Mouse (Mus musculus): Measurements from ENCODE around the gene Ptpn23. TPM values are rescaled to one million over a fixed set of nuclear protein-coding genes. Genes with fewer than 3 reads are reported as not detected.

Gene Ptpn23
- 44.5 and 53.2 TPM in 2 replicates for polyA plus RNA-seq (2012; rRNA removed)
- 18.5 and 22.4 TPM in 2 replicates for polyA plus RNA-seq (2014; fragmentation: Nextera tagmentation; extraction: Ambion mirVana)

DNA sequence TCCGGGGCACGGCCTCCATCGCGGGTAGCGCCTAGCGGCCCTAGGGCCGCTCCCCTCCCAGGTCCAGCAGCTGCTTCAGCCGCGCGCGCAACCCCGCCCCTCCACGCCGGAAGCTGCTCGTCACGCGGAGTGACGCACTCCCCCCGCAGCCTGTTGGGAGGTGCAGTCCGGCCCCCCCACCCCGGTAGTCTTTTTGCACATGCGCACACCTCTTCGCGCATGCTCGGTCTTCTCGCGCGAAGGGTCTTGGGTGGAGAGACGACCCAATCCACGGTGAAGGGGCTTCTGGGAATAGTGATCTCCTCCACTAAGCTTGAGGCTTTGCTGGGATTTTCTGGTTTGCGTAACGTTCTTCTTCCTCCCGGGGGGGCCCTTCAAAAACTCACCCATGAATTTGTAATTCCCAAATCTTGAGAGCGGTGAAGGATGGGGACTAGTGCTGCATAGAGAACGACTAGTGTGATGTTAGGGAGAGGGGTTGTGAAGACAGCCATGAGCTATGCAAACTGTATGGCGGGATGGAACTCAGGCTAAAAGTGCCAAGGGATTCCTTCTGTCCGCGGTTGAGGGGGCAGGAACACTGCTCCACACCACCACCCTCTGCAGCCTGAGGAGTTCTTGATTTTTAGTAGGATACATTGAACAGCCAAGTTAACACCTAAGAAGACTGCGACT, at the start of gene Ptpn23:
TSS of gene Ptpn23 (minus strand) at position 115 of the 675 bp plus-strand sequence.
- H3K4me3 ChIP-seq (replicated peaks; ENCODE audit: low read length), result peak within 1 kb of the TSS; percentile 70
- H3K4me1 ChIP-seq (ENCODE audit: control insufficient read depth, insufficient read depth, low read length), result peaks cover 7% of the 10 kb centered on the region
- no peaks in the 10 kb centered on the region for H3K27me3 ChIP-seq (ENCODE audit: control insufficient read depth, insufficient read depth, low read length)
- peak; percentile 86; the same call in 1 of the 2 replicates for TF ChIP-seq POLR2A (IDR thresholded peaks at IDR 0.05; ENCODE audit: borderline replicate concordance, extremely low read depth, insufficient read depth, insufficient read length)
- peak; percentile 97 for ATAC-seq (ENCODE audit: low FRiP score, low read depth)
- H3K4me2 ChIP-seq (replicated peaks; ENCODE audit: low read depth, low read length, severe bottlenecking), result peak within 1 kb of the TSS; percentile 83
- DNase-seq (ENCODE audit: low spot score), result peak; percentile 96
- H3K9me3 ChIP-seq (ENCODE audit: control insufficient read depth, low read length), result no peaks in the 10 kb centered on the region
- H3K36me3 ChIP-seq (ENCODE audit: control insufficient read depth, insufficient read depth, low read length), result peaks cover 11% of the 10 kb centered on the region
- peak within 1 kb of the TSS; percentile 86 for H3K27ac ChIP-seq (replicated peaks; ENCODE audit: low read depth, low read length)
- under 1% methylated on average over 27 of the region's 39 CpGs for WGBS
- H3K9ac ChIP-seq (ENCODE audit: low read depth, low read length, severe bottlenecking), result peak within 1 kb of the TSS; percentile 87

DNA sequence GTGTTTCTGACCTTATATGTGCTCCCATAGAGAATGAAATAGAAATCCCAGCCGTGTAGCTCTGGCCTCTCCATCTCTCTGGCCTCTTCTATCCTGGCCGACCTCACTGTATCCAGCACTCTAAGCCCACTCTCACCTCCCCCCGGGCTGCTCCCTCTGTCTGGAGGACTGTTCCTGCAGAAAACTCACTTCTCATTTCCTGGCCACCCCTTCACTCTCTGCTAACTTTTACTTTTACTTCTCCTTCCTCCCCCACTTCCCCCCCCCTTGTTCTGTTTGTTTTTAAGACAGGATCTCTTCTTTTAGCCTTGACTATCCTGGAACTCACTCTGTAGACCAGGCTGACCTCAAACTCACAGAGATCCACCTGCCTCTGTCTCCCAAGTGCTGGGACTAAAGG, 44.5 kb upstream of the Ptpn23 start:
- H3K36me3 ChIP-seq (ENCODE audit: control insufficient read depth, insufficient read depth, low read length), result peaks cover 23% of the 10 kb centered on the region
- WGBS, result 78% methylated on average over 3 of the region's 3 CpGs

GRCm38 (mm10) chr9:110448857-110449617, 41.0 kb upstream of the Ptpn23 start:
- no peak overlapping the region for H3K4me2 ChIP-seq (replicated peaks; ENCODE audit: low read depth, low read length, severe bottlenecking)
- no peak for TF ChIP-seq POLR2A (IDR thresholded peaks at IDR 0.05; ENCODE audit: borderline replicate concordance, extremely low read depth, insufficient read depth, insufficient read length)
- 30% methylated on average over 11 of the region's 11 CpGs for WGBS
- no peaks in the 10 kb centered on the region for H3K27me3 ChIP-seq (ENCODE audit: control insufficient read depth, insufficient read depth, low read length)
- no peak overlapping the region for H3K9ac ChIP-seq (ENCODE audit: low read depth, low read length, severe bottlenecking)
- ATAC-seq (ENCODE audit: low FRiP score, low read depth), result peak; percentile 93
- H3K4me1 ChIP-seq (ENCODE audit: control insufficient read depth, insufficient read depth, low read length), result no peaks in the 10 kb centered on the region; the same call in 1 of the 2 replicates
- no peak overlapping the region for H3K27ac ChIP-seq (replicated peaks; ENCODE audit: low read depth, low read length)
- peaks cover 16% of the 10 kb centered on the region; the same call in 1 of the 2 replicates for H3K36me3 ChIP-seq (ENCODE audit: control insufficient read depth, insufficient read depth, low read length)
- DNase-seq (ENCODE audit: low spot score), result peak; percentile 93
- H3K4me3 ChIP-seq (replicated peaks; ENCODE audit: low read length), result no peak overlapping the region
- H3K9me3 ChIP-seq (ENCODE audit: control insufficient read depth, low read length), result no peaks in the 10 kb centered on the region

More for the DNA sequence above, 44.5 kb upstream of the Ptpn23 start:
- no peak overlapping the region for H3K4me2 ChIP-seq (replicated peaks; ENCODE audit: low read depth, low read length, severe bottlenecking)
- no peaks in the 10 kb centered on the region; the same call in 1 of the 2 replicates for H3K4me1 ChIP-seq (ENCODE audit: control insufficient read depth, insufficient read depth, low read length)
- H3K27me3 ChIP-seq (ENCODE audit: control insufficient read depth, insufficient read depth, low read length), result no peaks in the 10 kb centered on the region
- no peak overlapping the region for H3K4me3 ChIP-seq (replicated peaks; ENCODE audit: low read length)
- no peak overlapping the region for H3K9ac ChIP-seq (ENCODE audit: low read depth, low read length, severe bottlenecking)
- no peaks in the 10 kb centered on the region for H3K9me3 ChIP-seq (ENCODE audit: control insufficient read depth, low read length)
- TF ChIP-seq POLR2A (IDR thresholded peaks at IDR 0.05; ENCODE audit: borderline replicate concordance, extremely low read depth, insufficient read depth, insufficient read length), result no peak
- no peak overlapping the region for H3K27ac ChIP-seq (replicated peaks; ENCODE audit: low read depth, low read length)
- DNase-seq (ENCODE audit: low spot score) (no peak), ATAC-seq (ENCODE audit: low FRiP score, low read depth) (no peak)

DNA sequence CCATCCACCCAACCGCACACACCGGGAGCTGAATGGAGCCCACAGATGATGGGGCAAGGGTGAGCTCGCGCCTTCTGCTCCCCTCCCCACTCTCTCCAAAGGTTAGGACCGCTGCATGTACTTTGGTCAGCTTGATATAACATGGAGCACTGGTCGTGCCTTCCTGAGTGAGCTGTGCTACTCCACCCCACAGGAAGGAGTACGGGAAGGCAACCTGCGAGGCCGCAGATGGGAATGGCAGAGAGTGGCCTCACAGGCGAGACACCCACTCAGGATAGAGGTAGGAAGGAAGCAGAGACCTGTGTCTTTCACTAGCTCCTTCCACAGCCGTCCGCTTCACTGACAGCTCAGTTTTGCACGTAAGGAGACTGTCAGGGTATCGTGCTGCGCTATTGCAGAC, 40.3 kb upstream of the Ptpn23 start:
- Histone ChIP-seq H3K36me3 (ENCODE audit: control insufficient read depth, insufficient read depth, low read length) (peaks cover 16% of the 10 kb centered on the region; the same call in 1 of the 2 replicates), H3K9ac (ENCODE audit: low read depth, low read length, severe bottlenecking) (no peak overlapping the region), H3K27me3 (ENCODE audit: control insufficient read depth, insufficient read depth, low read length) (no peaks in the 10 kb centered on the region), H3K27ac (replicated peaks; ENCODE audit: low read depth, low read length) (no peak overlapping the region), H3K4me1 (ENCODE audit: control insufficient read depth, insufficient read depth, low read length) (no peaks in the 10 kb centered on the region; the same call in 1 of the 2 replicates), H3K4me3 (replicated peaks; ENCODE audit: low read length) (no peak overlapping the region), H3K4me2 (replicated peaks; ENCODE audit: low read depth, low read length, severe bottlenecking) (no peak overlapping the region), H3K9me3 (ENCODE audit: control insufficient read depth, low read length) (no peaks in the 10 kb centered on the region)
- DNase-seq (ENCODE audit: low spot score) (no peak), ATAC-seq (ENCODE audit: low FRiP score, low read depth) (no peak)
- no peak for TF ChIP-seq POLR2A (IDR thresholded peaks at IDR 0.05; ENCODE audit: borderline replicate concordance, extremely low read depth, insufficient read depth, insufficient read length)
- WGBS, result 76% methylated on average over 15 of the region's 15 CpGs

- no peaks in the 10 kb centered on the region for H3K4me1 ChIP-seq (ENCODE audit: control insufficient read depth, insufficient read depth, low read length)
- no peaks in the 10 kb centered on the region for H3K27me3 ChIP-seq (ENCODE audit: control insufficient read depth, insufficient read depth, low read length)
- no peak overlapping the region for H3K27ac ChIP-seq (replicated peaks; ENCODE audit: low read depth, low read length)
- ATAC-seq (ENCODE audit: low FRiP score, low read depth), result no peak
- DNase-seq (ENCODE audit: low spot score), result no peak
- no peak overlapping the region for H3K9ac ChIP-seq (ENCODE audit: low read depth, low read length, severe bottlenecking)
- H3K4me2 ChIP-seq (replicated peaks; ENCODE audit: low read depth, low read length, severe bottlenecking), result no peak overlapping the region
- H3K4me3 ChIP-seq (replicated peaks; ENCODE audit: low read length), result no peak overlapping the region
- 90% methylated on average over 6 of the region's 6 CpGs for WGBS
- no peak for TF ChIP-seq POLR2A (IDR thresholded peaks at IDR 0.05; ENCODE audit: borderline replicate concordance, extremely low read depth, insufficient read depth, insufficient read length)
- H3K36me3 ChIP-seq (ENCODE audit: control insufficient read depth, insufficient read depth, low read length), result peaks cover 26% of the 10 kb centered on the region
- no peaks in the 10 kb centered on the region for H3K9me3 ChIP-seq (ENCODE audit: control insufficient read depth, low read length)
These were observed 32.5 kb upstream of the Ptpn23 start for GRCm38 (mm10) chr9:110440559-110440958.

Data from limb, embryonic 14.5 days (tissue).